Mouse (Mus musculus) Patski (cell line): ENCODE data around the gene Sgsm3. TPM values are rescaled to one million over a fixed set of nuclear protein-coding genes. Genes with fewer than 3 reads are reported as not detected.

Experiments used
- ATAC-seq: fragments of 100-300 bp; one replicate; pipeline ENCODE4 v1.8.0; 2021
- CTCF ChIA-PET: fragments of 350-600 bp; sonication (Branson Sonifier 250); formaldehyde crosslinking; loops from one replicate; lab custom pipeline; 2022; ENCODE audit warnings: inconsistent platforms; lab: Charles Lee
- POLR2A ChIA-PET: fragments of 350-600 bp; sonication (Branson Sonifier 250); formaldehyde crosslinking; loops from one replicate; lab custom pipeline; 2022; ENCODE audit warnings: antibody characterized with exemption, inconsistent platforms; lab: Charles Lee
- DNase-seq: peaks from one replicate; pipeline ENCODE4 v3.0.0-alpha.2; 2011; ENCODE audit warnings: low read depth, low spot score
- H3K27me3 ChIP-seq: fragments of 371-371 bp; one replicate; pipeline ENCODE4 v1.5.1; 2021
- CTCF ChIP-seq: fragments of 100-300 bp; IDR thresholded peaks from one replicate; pipeline ENCODE4 v1.5.1; 2021
- in situ Hi-C: fragments of 300-500 bp; cut with MboI; formaldehyde crosslinking; loops from 3 replicates; pipeline ENCODE4 v1.11.1; 2018; ENCODE audit warnings: low pct_unique_long_range_greater_than_20kb, mixed read lengths
- polyA plus RNA-seq: library from polyadenylated mRNA; unstranded; gene quantifications from one replicate; pipeline ENCODE4 v1.2.3, GENCODE M21; 2021

The Sgsm3 gene
- polyA plus RNA-seq, 1 experiment from 2014 or later: 36.8 TPM

DNA sequence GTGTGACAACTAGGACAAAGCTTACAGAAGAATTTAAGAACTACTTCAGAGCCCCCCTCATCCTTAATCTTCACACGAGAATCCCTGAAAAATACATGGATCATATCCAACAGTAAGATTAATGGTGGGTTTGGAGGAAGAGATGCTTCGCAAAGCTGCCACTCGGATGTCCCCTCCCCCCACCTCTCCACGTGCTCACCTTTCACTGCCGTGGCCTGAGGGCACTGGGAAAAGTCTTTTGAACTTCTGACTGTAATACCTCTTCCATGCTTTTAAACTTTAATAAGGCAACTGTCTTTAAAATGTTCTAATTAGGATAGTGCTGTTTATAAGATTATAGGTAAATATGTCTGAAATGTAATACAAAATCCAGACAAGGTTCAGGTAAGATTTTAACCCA, 3.3 kb upstream of the Sgsm3 start:
- DNase-seq (no peak), ATAC-seq (no peak)
- ChIA-PET POLR2A (interaction anchor here (0.6 kb wide), 2 partner anchors 21 to 325 kb away, joined by 3 to 4 read pairs; no protein-coding TSS in a partner anchor), CTCF (interaction anchor here (1.4 kb wide), 1 partner anchor 15 kb away, joined by 3 read pairs; no protein-coding TSS in a partner anchor)
- no peak for TF ChIP-seq CTCF
- no peaks in the 10 kb centered on the region for H3K27me3 ChIP-seq
- in situ Hi-C loops: no loop called here

DNA sequence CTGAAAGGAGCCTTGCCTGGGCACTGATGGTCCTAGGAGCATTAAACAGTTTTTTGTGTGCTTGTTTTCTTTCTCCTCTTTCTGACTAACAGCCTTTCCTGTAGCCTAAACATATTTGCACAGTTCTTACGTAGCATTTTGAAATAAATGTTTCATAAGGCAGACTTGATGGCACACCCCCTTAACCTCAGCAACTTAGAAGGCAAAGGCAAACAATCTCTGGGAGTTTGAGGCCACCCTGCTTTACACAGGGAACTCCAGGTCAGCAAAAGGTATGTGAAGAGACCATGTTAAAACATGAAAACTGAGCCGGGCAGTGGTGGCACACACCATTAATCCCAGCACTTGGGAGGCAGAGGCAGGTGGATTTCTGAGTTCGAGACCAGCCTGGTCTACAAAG, 1.9 kb upstream of the Sgsm3 start:
- DNase-seq: no peak
- H3K27me3 ChIP-seq: no peaks in the 10 kb centered on the region
- in situ Hi-C loops: no loop called here
- CTCF ChIA-PET: no interaction called here
- TF ChIP-seq CTCF: no peak
- no peak for ATAC-seq
- POLR2A ChIA-PET: no interaction called here

DNA sequence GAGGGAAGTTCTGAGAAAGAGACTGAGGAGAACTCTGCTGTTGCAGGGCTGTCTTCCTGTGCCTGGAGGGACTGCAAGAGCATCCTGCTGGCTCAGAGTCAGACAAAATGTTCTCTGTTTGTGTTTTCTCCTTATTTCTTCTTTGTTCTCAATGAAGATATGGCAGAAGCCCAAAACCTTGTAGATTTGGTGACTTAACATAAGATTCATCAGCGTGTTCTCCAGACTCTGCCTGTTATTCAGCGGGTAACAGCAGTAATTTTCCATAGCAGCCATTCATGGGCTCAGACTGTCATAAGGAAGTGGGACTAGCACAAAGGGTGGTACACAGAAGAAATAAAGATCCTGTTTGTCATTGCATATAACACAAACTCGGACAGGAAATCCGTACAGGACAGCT, 2.0 kb downstream of the Sgsm3 start:
- no peak for TF ChIP-seq CTCF
- DNase-seq (no peak), ATAC-seq (no peak)
- ChIA-PET CTCF (no interaction called here), POLR2A (no interaction called here)
- H3K27me3 ChIP-seq: no peaks in the 10 kb centered on the region
- in situ Hi-C loops: no loop called here

DNA sequence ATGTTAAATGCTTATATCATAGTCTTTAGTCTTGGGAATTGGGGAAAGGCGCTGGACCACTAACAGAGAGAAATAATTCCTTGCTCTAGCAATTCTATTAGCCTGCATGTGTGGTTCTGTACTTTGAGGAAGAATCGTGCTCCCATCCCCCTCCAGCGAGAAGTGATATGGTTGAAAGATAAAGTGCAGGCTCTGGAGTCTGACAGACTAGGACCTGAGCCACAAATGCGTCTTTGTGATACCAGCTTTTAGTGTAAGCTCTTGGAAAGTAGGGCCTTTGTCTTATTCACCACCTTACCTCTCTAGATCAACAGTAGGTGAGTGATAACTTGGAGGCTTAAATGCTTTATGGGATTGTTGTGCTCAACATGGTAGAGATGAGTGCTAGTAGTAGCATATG, 3.6 kb downstream of the Sgsm3 start:
- DNase-seq: no peak
- no peak for TF ChIP-seq CTCF
- H3K27me3 ChIP-seq: no peaks in the 10 kb centered on the region
- ChIA-PET CTCF (no interaction called here), POLR2A (no interaction called here)
- no peak for ATAC-seq
- in situ Hi-C loops: no loop called here

DNA sequence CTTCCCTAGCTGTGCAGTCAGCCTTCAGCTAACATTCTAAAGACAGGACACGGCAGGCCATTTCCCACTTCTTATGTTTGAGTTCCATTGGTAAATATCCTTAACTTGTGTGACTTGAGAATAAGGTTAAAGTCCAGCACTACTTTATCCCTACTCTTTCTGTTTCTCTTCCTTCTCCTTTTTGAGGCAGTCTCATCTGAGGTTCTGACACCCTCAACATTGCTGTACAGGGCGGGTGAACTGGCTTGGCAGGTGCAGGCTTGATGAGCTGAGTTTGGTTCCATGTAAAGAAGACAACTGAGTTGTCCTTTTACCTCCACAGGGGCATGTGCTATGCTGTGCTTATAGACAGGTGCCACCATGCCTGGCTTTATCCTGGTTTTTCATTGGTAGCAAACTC, 5.7 kb downstream of the Sgsm3 start:
- ATAC-seq: no peak
- ChIA-PET CTCF (no interaction called here), POLR2A (interaction anchor here (0.7 kb wide), 1 partner anchor 53 kb away, joined by 3 read pairs; no protein-coding TSS in a partner anchor)
- no peak for TF ChIP-seq CTCF
- in situ Hi-C loops: no loop called here
- no peaks in the 10 kb centered on the region for H3K27me3 ChIP-seq
- DNase-seq: no peak

DNA sequence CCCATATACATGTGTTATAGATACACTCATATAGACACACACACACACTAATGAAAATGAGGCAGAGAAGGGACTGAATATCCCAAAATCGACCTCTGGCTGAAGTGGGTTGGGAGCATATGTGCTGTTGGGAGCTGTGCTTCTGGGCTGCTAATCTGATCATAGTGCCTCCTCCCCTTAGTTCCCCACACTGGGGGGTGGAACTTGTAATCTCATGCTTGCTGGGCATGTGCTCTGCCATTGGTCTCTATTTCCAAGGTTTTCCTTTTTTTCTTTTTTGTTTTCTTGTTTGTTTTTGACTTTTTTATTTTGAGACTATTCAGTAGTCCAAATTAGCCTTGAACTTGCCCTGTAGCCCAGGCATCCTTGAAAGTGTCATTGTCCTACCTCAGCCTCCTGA, 10.8 kb downstream of the Sgsm3 start:
- in situ Hi-C loops: no loop called here
- ATAC-seq (no peak), DNase-seq (no peak)
- ChIA-PET POLR2A (no interaction called here), CTCF (interaction anchor here (1.2 kb wide), 1 partner anchor 14 kb away, joined by 3 read pairs; no protein-coding TSS in a partner anchor)
- TF ChIP-seq CTCF: no peak
- H3K27me3 ChIP-seq: no peaks in the 10 kb centered on the region

DNA sequence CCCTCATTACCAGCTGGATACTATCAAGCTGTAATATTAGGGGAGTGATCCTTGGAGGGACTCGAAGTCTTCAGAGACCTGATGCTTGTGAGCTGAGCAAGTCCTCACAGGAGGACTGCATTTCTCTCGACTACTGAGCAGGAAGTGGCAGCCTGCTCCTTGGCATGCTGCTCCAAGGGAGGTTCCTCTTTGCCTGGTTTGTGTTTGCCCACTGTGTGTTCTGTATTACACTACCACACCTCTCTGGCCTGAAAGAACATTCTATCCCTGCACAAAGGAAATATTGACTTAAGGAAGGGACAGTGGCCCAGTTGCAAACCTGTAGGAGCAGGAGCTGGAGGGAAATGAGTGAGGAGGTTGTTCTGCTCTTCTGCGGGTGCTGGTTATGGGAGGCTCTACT, 12.1 kb downstream of the Sgsm3 start:
- DNase-seq: no peak
- no peaks in the 10 kb centered on the region for H3K27me3 ChIP-seq
- POLR2A ChIA-PET: no interaction called here
- in situ Hi-C loops: no loop called here
- TF ChIP-seq CTCF: no peak
- ATAC-seq: no peak
- CTCF ChIA-PET: interaction anchor here (1.2 kb wide), 1 partner anchor 16 kb away, joined by 3 read pairs; no protein-coding TSS in a partner anchor

DNA sequence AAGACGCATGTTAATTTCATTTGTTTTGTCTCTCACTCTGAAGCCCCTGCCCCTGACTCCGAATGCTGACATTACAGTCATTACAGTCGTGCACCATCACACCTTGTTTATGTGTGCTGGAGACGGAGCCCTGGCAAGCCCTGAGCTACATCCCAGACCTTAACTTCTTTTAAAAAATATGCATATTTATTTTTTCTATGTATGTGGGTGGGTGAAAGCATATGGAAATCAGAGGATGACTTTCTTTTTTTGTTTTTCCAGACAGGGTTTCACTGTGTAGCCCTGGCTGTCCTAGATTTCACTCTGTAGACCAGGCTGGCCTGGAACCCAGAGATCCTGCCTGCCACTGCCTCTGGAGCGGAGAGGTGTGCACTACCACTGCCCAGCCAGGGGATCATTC, 17.4 kb downstream of the Sgsm3 start:
- ChIA-PET CTCF (no interaction called here), POLR2A (no interaction called here)
- no peak for TF ChIP-seq CTCF
- no peaks in the 10 kb centered on the region for H3K27me3 ChIP-seq
- ATAC-seq (no peak), DNase-seq (no peak)
- in situ Hi-C loops: no loop called here

DNA sequence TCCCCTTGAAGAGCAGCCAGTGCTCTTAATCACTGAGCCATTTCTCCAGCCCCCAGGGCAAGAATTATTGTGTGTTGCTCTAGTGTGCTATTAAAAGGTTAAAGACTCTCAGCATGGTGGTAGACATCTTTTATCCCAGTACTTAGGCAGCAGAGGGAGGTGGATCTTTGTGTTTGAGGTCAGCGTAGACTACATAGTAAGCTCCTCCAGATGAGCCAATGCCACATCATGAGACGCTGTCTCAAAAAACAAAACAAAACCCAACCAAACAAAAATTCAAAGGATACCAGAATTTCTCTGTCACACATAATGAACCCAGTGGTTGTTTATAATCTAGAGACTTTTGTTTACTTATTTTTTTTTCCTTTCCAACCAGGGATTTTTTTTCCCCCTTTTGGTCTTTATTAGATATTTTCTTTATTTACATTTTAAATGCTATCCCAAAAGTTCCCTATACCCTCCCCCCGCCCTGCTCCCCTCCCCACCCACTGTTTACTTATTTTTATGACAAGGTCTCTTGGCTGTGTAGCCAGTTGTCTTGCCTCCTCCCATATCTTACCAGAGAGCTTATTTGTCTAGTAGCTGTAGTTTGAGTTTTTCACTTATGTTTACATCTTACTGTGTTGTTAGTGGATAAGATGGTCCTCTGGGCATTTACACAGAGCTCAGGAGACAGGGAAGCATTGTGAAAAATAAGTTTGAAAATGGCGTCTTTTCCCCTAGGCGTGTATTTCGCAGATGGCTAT, 18.7 kb downstream of the Sgsm3 start:
- ATAC-seq (no peak), DNase-seq (no peak)
- ChIA-PET CTCF (interaction anchor here (1.8 kb wide), 1 partner anchor 18 kb away, joined by 4 read pairs; no protein-coding TSS in a partner anchor), POLR2A (interaction anchor here (1.2 kb wide), 1 partner anchor 307 kb away, joined by 4 read pairs; no protein-coding TSS in a partner anchor)
- in situ Hi-C loops: no loop called here
- H3K27me3 ChIP-seq: no peaks in the 10 kb centered on the region
- no peak for TF ChIP-seq CTCF

DNA sequence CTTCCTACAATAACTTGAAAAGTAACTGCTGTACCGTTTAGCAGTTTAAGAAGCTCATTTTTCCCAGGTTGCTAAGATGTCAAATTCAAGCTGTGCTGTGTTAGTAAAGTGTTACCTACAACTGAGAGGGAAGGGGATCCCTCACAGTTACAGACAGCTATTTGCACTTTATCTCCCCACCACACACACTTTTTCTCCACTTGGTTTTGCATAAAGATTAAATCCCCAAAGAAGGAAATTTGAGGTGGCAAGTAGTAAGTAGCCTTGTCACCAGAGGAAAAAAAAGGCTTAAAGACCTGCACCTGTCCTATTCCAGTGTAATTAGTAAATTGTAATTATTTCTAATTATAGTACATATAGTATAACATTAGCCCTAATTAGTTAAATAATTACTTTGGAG, 19.5 kb downstream of the Sgsm3 start:
- ATAC-seq: no peak
- no peaks in the 10 kb centered on the region for H3K27me3 ChIP-seq
- TF ChIP-seq CTCF: no peak
- CTCF ChIA-PET: interaction anchor here (1.8 kb wide), 1 partner anchor 19 kb away, joined by 4 read pairs; no protein-coding TSS in a partner anchor
- POLR2A ChIA-PET: interaction anchor here (1.2 kb wide), 1 partner anchor 306 kb away, joined by 4 read pairs; no protein-coding TSS in a partner anchor
- in situ Hi-C loops: no loop called here
- DNase-seq: no peak

DNA sequence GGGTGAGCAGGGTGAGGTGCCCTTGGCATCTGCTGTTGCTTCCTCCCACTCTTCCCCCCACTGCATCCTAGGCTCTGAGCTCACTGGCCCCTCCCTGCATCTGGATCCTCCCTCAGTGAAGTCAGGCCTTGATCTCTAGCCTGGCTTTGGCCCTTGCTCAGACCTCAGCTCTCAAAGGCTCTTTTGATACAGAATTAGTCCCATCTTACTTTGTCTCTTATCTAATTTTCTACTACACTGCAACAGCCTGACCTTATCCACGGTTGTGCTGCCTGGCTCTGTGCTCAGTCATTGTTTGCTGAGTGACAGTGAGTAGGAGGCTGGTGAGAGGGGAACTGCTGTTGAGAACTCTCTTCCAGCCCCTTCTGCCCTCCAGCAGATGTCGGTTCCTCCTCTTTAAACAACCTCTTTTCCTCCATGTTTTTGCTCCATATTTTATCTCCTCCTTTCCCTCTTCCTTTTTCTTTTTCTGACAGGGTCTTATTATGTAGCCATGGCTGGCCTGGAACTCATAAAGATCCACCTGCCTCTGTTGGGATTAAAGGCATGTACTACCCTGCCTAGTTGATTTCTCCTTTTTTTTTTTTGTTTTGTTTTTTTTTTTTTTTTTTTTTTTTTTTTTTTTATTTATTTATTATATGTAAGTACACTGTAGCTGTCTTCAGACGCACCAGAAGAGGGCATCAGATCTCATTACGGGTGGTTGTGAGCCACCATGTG, 23.0 kb downstream of the Sgsm3 start:
- ChIA-PET POLR2A (interaction anchor here (0.6 kb wide), 1 partner anchor 734 kb away, joined by 3 read pairs; no protein-coding TSS in a partner anchor), CTCF (no interaction called here)
- TF ChIP-seq CTCF: no peak
- DNase-seq (no peak), ATAC-seq (no peak)
- in situ Hi-C loops: no loop called here
- H3K27me3 ChIP-seq: no peaks in the 10 kb centered on the region
